Mouse (Mus musculus): ENCODE measurements around the gene Cpt1a. TPM values are rescaled to one million over a fixed set of nuclear protein-coding genes. Genes with fewer than 3 reads are reported as not detected.

Cpt1a gene
- polyA plus RNA-seq, 1 experiment from 2014 or later, result 20.8 TPM

- Histone ChIP-seq H3K9me3 (no peaks in the 10 kb centered on the region), H3K27ac (no peak overlapping the region), H3K9ac (no peak overlapping the region), H3K4me2 (no peak overlapping the region), H3K4me3 (replicated peaks) (no peak overlapping the region), H3K4me1 (no peaks in the 10 kb centered on the region), H3K36me3 (no peaks in the 10 kb centered on the region), H3K27me3 (replicated peaks) (no peaks in the 10 kb centered on the region)
- no peak for ATAC-seq (ENCODE audit: insufficient read depth, low FRiP score, low read depth)
- 59% methylated on average over 1 of the region's 1 CpGs for WGBS
These were observed 83.6 kb downstream of the Cpt1a start for GRCm38 (mm10) chr19:3405531-3406281.

GRCm38 (mm10) chr19:3414268-3414733, 92.2 kb downstream of the Cpt1a start, which contains the start of gene Gal:
Gene Gal, minus strand, starts transcription at chr19:3414544.
- Histone ChIP-seq H3K9ac (no peak within 1 kb of the TSS), H3K36me3 (no peaks in the 10 kb centered on the region), H3K4me1 (peaks cover 9% of the 10 kb centered on the region; the same call in 1 of the 2 replicates), H3K4me2 (peak within 1 kb of the TSS; percentile 64), H3K9me3 (no peaks in the 10 kb centered on the region), H3K4me3 (replicated peaks) (peak within 1 kb of the TSS; percentile 36), H3K27ac (no peak within 1 kb of the TSS), H3K27me3 (replicated peaks) (peaks cover 29% of the 10 kb centered on the region)
- WGBS, result 2% methylated on average over 36 of the region's 37 CpGs
- ATAC-seq (ENCODE audit: insufficient read depth, low FRiP score, low read depth), result no peak

DNA sequence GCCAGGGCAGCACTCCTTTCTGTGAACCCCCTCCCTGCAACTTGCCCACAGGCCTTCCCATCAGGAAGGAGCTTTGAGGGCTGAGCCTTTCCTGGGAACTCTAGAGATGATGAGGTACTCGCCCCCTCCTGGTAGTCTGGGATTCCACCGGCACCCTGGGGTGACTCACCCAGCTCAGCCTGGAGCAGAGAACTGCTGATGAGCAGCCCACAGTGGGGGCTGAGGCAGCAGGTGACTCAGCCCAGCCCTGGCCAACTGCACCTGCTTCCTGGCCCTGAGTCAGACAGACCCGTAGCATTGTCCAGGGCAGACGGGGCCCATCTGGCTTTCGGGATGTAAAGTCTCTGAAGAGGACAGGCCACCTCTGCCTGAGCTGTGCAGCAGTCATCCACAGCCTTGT, 97.1 kb downstream of the Cpt1a start:
- peak; percentile 23; the same call in 1 of the 2 replicates for ATAC-seq (ENCODE audit: insufficient read depth, low FRiP score, low read depth)
- 41% methylated on average over 5 of the region's 5 CpGs for WGBS

GRCm38 (mm10) chr19:3422488-3422887, 100.4 kb downstream of the Cpt1a start:
- H3K4me2 ChIP-seq, result no peak overlapping the region
- H3K4me1 ChIP-seq, result no peaks in the 10 kb centered on the region
- H3K9me3 ChIP-seq, result no peaks in the 10 kb centered on the region
- H3K4me3 ChIP-seq (replicated peaks), result no peak overlapping the region
- ATAC-seq (ENCODE audit: insufficient read depth, low FRiP score, low read depth), result no peak
- WGBS, result 75% methylated on average over 6 of the region's 6 CpGs
- H3K36me3 ChIP-seq, result no peaks in the 10 kb centered on the region
- no peak overlapping the region for H3K9ac ChIP-seq
- no peak overlapping the region for H3K27ac ChIP-seq
- H3K27me3 ChIP-seq (replicated peaks), result no peaks in the 10 kb centered on the region

More for the DNA sequence above, 97.1 kb downstream of the Cpt1a start:
- Histone ChIP-seq H3K4me3 (replicated peaks) (no peak overlapping the region), H3K9ac (no peak overlapping the region), H3K4me1 (peaks cover 5% of the 10 kb centered on the region; the same call in 1 of the 2 replicates), H3K36me3 (no peaks in the 10 kb centered on the region), H3K27me3 (replicated peaks) (peaks cover 12% of the 10 kb centered on the region; the same call in 1 of the 2 replicates), H3K4me2 (no peak overlapping the region), H3K27ac (no peak overlapping the region), H3K9me3 (no peaks in the 10 kb centered on the region)

DNA sequence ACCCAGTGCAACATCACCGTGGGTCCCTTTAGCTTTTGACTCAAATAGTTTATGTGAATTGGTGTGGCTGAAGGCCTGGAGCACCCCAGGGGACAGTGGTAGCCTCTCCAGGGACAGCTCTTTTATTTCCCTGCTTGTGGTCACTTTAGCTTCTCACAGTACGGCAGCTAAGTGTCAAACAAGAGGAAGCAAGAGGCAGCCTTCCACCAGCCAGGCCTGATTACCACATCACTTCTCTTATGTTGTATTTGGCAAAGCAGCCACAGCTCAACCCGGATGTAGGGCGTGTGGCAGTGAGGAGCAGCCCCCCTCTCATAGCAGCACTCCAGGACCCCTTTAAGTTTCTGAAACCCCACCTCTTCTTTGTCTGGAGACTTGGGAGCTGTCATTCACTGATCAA, 100.8 kb downstream of the Cpt1a start:
- no peak overlapping the region for H3K4me2 ChIP-seq
- WGBS, result 55% methylated on average over 4 of the region's 4 CpGs

DNA sequence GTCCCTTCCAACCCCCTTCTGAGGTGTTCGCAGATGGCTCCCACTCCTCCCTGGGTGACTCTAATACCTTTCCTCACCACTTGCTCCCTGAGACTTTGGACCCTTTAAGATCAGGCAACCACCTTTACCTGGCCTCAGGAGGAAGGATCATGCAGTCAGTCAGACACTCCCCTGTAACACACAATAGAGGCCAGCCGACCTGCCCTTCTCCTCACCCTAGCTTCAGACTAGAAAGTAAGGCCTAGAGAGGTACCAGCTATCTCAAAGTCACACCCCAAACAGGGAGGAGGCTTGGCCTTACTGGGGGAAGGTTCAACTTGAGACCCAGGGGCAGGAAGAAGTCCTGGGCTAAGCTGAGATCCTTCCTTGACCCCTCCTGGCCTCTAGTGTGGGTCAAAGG, 102.1 kb downstream of the Cpt1a start:
- no peaks in the 10 kb centered on the region for H3K36me3 ChIP-seq
- H3K27ac ChIP-seq, result no peak overlapping the region
- no peaks in the 10 kb centered on the region for H3K4me1 ChIP-seq
- no peak overlapping the region for H3K4me3 ChIP-seq (replicated peaks)
- no peak overlapping the region for H3K9ac ChIP-seq
- ATAC-seq (ENCODE audit: insufficient read depth, low FRiP score, low read depth), result no peak
- H3K9me3 ChIP-seq, result no peaks in the 10 kb centered on the region
- H3K4me2 ChIP-seq, result no peak overlapping the region
- 62% methylated on average over 2 of the region's 2 CpGs for whole genome bisulfite sequencing
- no peaks in the 10 kb centered on the region for H3K27me3 ChIP-seq (replicated peaks)

More for the DNA sequence above, 100.8 kb downstream of the Cpt1a start:
- no peak for ATAC-seq (ENCODE audit: insufficient read depth, low FRiP score, low read depth)
- H3K9me3 ChIP-seq, result no peaks in the 10 kb centered on the region
- no peaks in the 10 kb centered on the region for H3K36me3 ChIP-seq
- no peaks in the 10 kb centered on the region for H3K4me1 ChIP-seq
- H3K4me3 ChIP-seq (replicated peaks), result no peak overlapping the region
- H3K27ac ChIP-seq, result no peak overlapping the region
- no peak overlapping the region for H3K9ac ChIP-seq
- no peaks in the 10 kb centered on the region for H3K27me3 ChIP-seq (replicated peaks)

DNA sequence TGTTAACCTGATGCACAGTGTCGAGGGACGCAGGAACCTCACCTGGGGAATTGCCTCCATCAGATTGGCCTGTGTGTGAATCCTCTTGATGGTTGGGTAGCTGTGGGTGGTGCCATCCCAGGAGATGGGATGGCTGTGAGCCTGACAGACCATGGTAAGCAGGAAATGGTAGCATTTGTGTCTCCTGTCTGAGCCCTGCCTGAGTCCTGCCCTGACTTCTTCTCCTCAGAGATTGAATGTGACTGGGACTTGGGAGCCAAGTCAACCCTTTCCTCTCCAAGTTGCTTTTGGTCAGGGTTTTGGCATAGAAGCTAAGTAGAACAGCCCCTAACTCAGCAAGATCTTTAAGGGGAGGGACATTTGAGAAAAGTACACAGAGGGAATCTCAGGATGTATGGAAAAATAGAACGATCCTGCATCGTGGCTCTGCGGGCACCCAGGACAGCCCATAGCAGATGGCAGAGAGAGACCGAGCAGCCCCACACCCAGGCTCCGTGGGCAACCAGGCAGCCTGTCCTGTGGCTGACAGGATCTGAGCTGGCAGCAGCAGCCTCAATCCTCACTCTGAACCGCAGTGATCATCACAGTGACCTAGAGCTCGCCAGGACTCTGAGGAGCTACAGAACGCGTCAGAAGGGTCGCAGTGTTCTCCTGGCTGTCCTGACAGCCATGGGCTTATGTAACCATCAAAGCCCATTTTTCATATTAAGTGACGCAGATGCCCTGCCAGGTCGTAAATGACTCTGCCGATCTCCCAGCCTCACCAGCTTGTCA, 106.1 kb downstream of the Cpt1a start:
- 74% methylated on average over 15 of the region's 15 CpGs for WGBS
- no peak for ATAC-seq (ENCODE audit: insufficient read depth, low FRiP score, low read depth)
- Histone ChIP-seq H3K4me3 (replicated peaks) (no peak overlapping the region), H3K36me3 (no peaks in the 10 kb centered on the region), H3K27ac (no peak overlapping the region), H3K27me3 (replicated peaks) (no peaks in the 10 kb centered on the region), H3K4me2 (no peak overlapping the region), H3K9ac (no peak overlapping the region), H3K4me1 (no peaks in the 10 kb centered on the region), H3K9me3 (no peaks in the 10 kb centered on the region)

DNA sequence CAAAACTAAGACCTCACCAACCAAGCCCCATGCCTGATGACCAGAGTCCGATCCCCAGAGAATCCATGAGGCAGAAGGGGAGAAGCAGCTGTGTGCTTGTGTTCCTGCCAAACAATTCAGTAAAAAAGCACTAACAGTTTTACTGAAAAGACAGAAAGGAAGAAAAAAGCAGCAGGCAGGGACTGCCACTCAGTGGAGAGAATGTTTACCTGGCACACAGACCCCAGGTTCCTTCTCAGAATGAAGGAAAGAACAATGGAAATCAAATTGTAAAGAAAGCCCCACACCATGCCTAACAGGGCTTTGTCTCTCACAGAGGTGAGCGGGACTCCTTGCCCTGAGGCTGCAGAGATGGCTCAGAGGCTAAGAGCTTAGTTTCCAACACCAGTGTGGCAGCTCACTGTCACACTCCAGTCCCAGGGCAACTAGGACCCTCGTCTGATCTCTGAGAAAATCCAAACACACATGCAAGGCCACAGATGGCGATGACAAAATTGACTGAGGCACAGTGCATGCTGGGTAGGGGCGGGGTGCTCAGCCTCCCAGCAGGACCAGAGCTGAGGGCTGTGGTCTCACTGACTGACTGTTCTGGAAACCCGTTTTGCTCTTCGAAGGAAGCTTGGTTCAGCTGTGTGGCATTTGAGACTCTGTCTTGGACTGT, 107.2 kb downstream of the Cpt1a start:
- Histone ChIP-seq H3K4me1 (no peaks in the 10 kb centered on the region), H3K27ac (no peak overlapping the region), H3K4me3 (replicated peaks) (no peak overlapping the region), H3K9me3 (no peaks in the 10 kb centered on the region), H3K9ac (no peak overlapping the region), H3K27me3 (replicated peaks) (no peaks in the 10 kb centered on the region), H3K4me2 (no peak overlapping the region), H3K36me3 (no peaks in the 10 kb centered on the region)
- WGBS, result 46% methylated on average over 7 of the region's 7 CpGs
- ATAC-seq (ENCODE audit: insufficient read depth, low FRiP score, low read depth), result no peak

- Histone ChIP-seq H3K36me3 (no peaks in the 10 kb centered on the region), H3K9ac (no peak overlapping the region), H3K27me3 (replicated peaks) (no peaks in the 10 kb centered on the region), H3K27ac (no peak overlapping the region), H3K4me1 (no peaks in the 10 kb centered on the region), H3K9me3 (no peaks in the 10 kb centered on the region), H3K4me3 (replicated peaks) (no peak overlapping the region), H3K4me2 (no peak overlapping the region)
- no peak for ATAC-seq (ENCODE audit: insufficient read depth, low FRiP score, low read depth)
- 65% methylated on average over 7 of the region's 7 CpGs for WGBS
These were observed 108.9 kb downstream of the Cpt1a start for GRCm38 (mm10) chr19:3431066-3431465.

DNA sequence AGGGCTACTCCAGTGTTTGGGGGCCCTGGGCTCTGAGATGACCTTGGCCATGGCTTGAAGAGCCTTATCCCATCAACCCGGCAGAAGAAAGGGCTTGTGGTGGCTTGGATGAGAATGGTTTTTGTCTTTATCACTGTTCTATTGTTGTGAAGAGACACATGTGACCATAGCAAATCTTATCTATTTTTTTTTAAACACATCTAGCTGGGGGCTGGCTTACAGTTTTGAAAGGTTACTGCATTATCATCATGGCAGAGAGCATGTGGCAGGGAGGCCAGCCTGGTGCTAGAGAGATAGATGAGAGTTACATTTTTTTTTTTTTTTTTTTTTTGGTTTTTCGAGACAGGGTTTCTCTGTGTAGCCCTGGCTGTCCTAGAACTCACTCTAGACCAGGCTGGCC, 109.8 kb downstream of the Cpt1a start:
- no peak overlapping the region for H3K9ac ChIP-seq
- H3K27me3 ChIP-seq (replicated peaks), result no peaks in the 10 kb centered on the region
- no peak overlapping the region for H3K4me2 ChIP-seq
- 76% methylated on average over 2 of the region's 2 CpGs for WGBS
- no peaks in the 10 kb centered on the region for H3K4me1 ChIP-seq
- no peak overlapping the region for H3K4me3 ChIP-seq (replicated peaks)
- no peak overlapping the region for H3K27ac ChIP-seq
- H3K36me3 ChIP-seq, result no peaks in the 10 kb centered on the region
- no peak for ATAC-seq (ENCODE audit: insufficient read depth, low FRiP score, low read depth)
- H3K9me3 ChIP-seq, result no peaks in the 10 kb centered on the region

DNA sequence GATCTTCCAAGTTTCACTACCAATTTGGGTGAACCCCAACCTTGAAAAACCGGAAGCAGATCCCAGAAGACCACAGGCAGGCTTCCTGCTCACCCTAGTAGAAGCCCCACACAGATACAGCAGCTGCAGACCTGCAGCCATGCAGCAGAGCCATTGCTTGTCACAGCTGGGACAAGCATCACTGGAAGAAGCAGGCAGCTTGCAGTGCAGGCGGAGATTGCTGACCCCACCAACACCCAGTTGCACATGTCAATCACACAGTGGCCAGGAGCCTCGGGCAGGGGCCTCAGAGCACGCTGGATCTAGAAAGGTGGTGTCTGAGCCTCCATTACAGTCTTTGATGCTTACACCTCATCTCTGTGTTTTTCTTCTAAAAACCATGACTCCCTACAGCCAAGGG, 112.0 kb downstream of the Cpt1a start:
- H3K36me3 ChIP-seq, result no peaks in the 10 kb centered on the region
- no peak for ATAC-seq (ENCODE audit: insufficient read depth, low FRiP score, low read depth)
- 29% methylated on average over 4 of the region's 4 CpGs for WGBS
- H3K27ac ChIP-seq, result no peak overlapping the region
- H3K4me2 ChIP-seq, result no peak overlapping the region
- no peaks in the 10 kb centered on the region for H3K4me1 ChIP-seq
- H3K4me3 ChIP-seq (replicated peaks), result no peak overlapping the region
- H3K9me3 ChIP-seq, result no peaks in the 10 kb centered on the region
- no peak overlapping the region for H3K9ac ChIP-seq
- no peaks in the 10 kb centered on the region for H3K27me3 ChIP-seq (replicated peaks)

- Histone ChIP-seq H3K27ac (no peak overlapping the region), H3K4me2 (no peak overlapping the region), H3K9ac (no peak overlapping the region), H3K27me3 (replicated peaks) (no peaks in the 10 kb centered on the region), H3K36me3 (no peaks in the 10 kb centered on the region), H3K4me1 (no peaks in the 10 kb centered on the region), H3K9me3 (no peaks in the 10 kb centered on the region), H3K4me3 (replicated peaks) (no peak overlapping the region)
- 48% methylated on average over 4 of the region's 4 CpGs for WGBS
- ATAC-seq (ENCODE audit: insufficient read depth, low FRiP score, low read depth), result no peak
These were observed 112.5 kb downstream of the Cpt1a start for GRCm38 (mm10) chr19:3434641-3435040.

Data from stomach, embryonic 15.5 days (tissue).